Mouse (Mus musculus) neural tube, embryonic 14.5 days (tissue): ENCODE results near the gene Atl2. TPM values are rescaled to one million over a fixed set of nuclear protein-coding genes. Genes with fewer than 3 reads are reported as not detected.
A peak's percentile ranks its signal among the peaks of the same experiment; 100 is the strongest.

Source experiments
- ATAC-seq: fragments of 200-750 bp; cut with Nextera tagmentation; 2 replicates; pipeline ENCODE4 v1.8.0; 2017; ENCODE audit warnings: low read depth, mild to moderate bottlenecking, moderate TSS enrichment, moderate library complexity
- H3K27ac ChIP-seq: fragments of 300-500 bp; sonication (generic); 2 replicates; pipeline ENCODE4 v1.5.1; 2014; ENCODE audit warnings: low read depth, mild to moderate bottlenecking, control low read depth, low read length, moderate library complexity, mixed read lengths
- H3K27me3 ChIP-seq: fragments of 300-500 bp; sonication (generic); 2 replicates; pipeline ENCODE4 v1.6.1; 2014; ENCODE audit warnings: low read length; ENCODE audit not compliant: control insufficient read depth, insufficient read depth
- H3K36me3 ChIP-seq: fragments of 300-500 bp; sonication (generic); 2 replicates; pipeline ENCODE4 v1.6.1; 2014; ENCODE audit warnings: low read length, mixed read lengths; ENCODE audit not compliant: control insufficient read depth, insufficient read depth
- H3K4me1 ChIP-seq: fragments of 300-500 bp; sonication (generic); 2 replicates; pipeline ENCODE4 v1.6.1; 2014; ENCODE audit warnings: low read length; ENCODE audit not compliant: control insufficient read depth, insufficient read depth
- H3K4me2 ChIP-seq: fragments of 300-500 bp; sonication (generic); 2 replicates; pipeline ENCODE4 v1.6.1; 2014; ENCODE audit warnings: mild to moderate bottlenecking, low read depth, low read length, control low read depth
- H3K4me3 ChIP-seq: fragments of 300-500 bp; sonication (generic); 2 replicates; pipeline ENCODE4 v1.5.1; 2014; ENCODE audit warnings: low read depth, low read length, control low read depth, mixed read lengths
- H3K9ac ChIP-seq: fragments of 300-500 bp; sonication (generic); replicated peaks from 2 replicates; pipeline ENCODE4 v1.6.1; 2014; ENCODE audit warnings: low read depth, mild to moderate bottlenecking, control low read depth, low read length, mixed read lengths
- H3K9me3 ChIP-seq: fragments of 300-500 bp; sonication (generic); 2 replicates; pipeline ENCODE4 v1.6.1; 2016; ENCODE audit warnings: low read length; ENCODE audit not compliant: control insufficient read depth
- WGBS: fragments of 180-500 bp; shearing (Covaris S2); extraction: QIAGEN DNeasy Blood & Tissue Kit; methylation state at CpG from one replicate; pipeline ENCODE4 v1.1.7; 2014; 5-methylcytosine and 5-hydroxymethylcytosine counted together
- polyA plus RNA-seq: library from polyadenylated mRNA; unstranded; fragments of >200 nt; fragmentation: Nextera tagmentation; extraction: Ambion mirVana; gene quantifications from 2 replicates; pipeline ENCODE4 v1.2.1, GENCODE M21; 2014

Gene Atl2
- polyA plus RNA-seq: 45.4 and 47.6 TPM in 2 replicates

DNA sequence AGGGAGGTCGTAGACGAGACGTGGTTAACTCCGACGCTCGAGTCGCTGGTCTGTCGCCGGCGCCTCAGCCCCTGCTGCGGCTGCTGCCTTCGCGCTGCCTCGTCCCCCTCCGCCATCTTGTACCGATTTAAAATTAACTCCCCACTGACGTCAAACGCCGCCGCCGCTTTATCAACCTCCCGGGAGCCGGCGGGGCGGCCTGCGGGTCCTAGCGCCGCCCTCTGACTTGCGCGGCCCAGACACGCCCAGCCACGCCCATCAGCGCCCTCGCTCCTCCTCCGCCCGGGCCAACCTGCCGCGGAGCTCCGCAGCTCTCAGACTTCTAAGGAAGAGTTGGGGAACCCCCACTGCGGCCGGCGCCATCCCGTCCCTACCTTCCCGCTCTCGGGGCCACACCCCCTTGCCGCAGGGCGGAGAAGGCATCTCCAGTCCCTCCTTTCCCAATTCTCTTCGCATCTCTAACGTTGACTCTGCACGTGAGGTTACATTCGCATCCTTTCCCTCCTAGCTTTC, at the start of gene Atl2:
Gene Atl2, minus strand, starts transcription at position 213 of the 513 bp plus-strand sequence.
- Histone ChIP-seq H3K4me1 (peaks cover 14% of the 10 kb centered on the region), H3K9ac (peak within 1 kb of the TSS; percentile 96), H3K4me2 (peak within 1 kb of the TSS; percentile 58), H3K27me3 (peaks cover 8% of the 10 kb centered on the region; the same call in 1 of the 2 replicates), H3K4me3 (peak within 1 kb of the TSS; percentile 90), H3K27ac (peak within 1 kb of the TSS; percentile 95), H3K9me3 (no peaks in the 10 kb centered on the region), H3K36me3 (no peaks in the 10 kb centered on the region)
- WGBS: under 1% methylated on average over 48 of the region's 51 CpGs
- ATAC-seq: peak; percentile 92

DNA sequence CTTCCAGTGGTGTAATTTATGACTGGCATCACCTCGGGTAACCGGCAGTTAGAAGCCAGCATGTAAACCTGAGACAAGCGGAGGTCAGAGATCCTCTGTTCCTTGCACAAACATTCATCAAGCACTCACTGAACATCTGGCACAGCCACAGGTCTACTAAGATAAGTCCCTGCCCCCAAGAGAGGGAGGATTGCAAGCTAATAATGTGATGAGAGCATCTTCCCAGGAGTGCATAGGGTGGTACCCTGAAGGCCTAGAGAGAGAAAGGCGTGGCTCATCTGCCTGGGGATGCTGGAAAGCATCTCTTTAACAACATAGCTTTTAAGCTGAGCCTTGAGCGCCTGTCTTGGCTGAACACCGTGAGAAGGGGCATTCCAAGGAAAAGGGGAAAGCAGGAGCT, 48.9 kb upstream of the Atl2 start:
- Histone ChIP-seq H3K36me3 (no peaks in the 10 kb centered on the region), H3K9ac (no peak overlapping the region)
- 68% methylated on average over 6 of the region's 6 CpGs for WGBS

DNA sequence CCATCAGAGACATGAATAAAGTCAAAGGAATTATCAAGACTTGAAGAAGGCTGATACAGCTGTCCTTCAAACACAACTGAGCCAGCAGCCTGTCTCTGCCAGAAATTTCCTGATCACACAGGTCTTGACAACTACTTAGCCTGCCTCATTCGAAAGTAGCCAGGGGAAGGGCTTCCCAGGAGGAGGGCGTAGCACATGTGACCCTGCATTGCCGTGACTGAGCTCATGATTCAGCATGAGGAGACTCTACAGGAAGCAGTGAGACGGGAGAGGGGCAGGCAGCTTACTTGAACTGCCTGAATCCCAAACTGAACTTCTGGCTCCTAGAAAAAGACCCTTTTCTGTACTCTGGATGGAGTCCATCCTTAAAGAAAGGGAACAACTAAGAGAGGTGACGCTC, 46.5 kb upstream of the Atl2 start:
- Histone ChIP-seq H3K4me1 (no peaks in the 10 kb centered on the region), H3K36me3 (no peaks in the 10 kb centered on the region)

More for the DNA sequence above, 48.9 kb upstream of the Atl2 start:
- no peaks in the 10 kb centered on the region for H3K27me3 ChIP-seq
- H3K27ac ChIP-seq: no peak overlapping the region
- H3K4me3 ChIP-seq: no peak overlapping the region
- no peaks in the 10 kb centered on the region for H3K4me1 ChIP-seq
- ATAC-seq: no peak
- H3K4me2 ChIP-seq: no peak overlapping the region
- H3K9me3 ChIP-seq: no peaks in the 10 kb centered on the region

DNA sequence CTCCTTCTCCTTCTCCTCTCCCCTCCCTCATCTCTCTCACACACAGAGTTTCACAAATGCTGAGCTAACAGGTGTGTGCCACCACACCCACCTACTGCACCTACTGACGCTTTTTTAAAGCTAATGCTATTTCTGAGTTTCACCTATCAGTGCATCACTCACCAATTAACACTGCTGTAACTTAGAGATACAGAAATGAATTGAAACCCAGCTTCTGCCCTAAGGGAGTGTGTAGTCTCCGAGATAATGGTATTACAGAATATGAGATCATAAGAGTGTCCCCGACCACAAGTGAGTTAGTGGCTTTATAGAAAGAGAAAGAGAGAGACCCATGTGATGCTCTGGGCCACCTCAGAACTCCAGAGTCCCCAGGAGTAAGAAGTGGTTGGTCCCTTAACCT, 43.2 kb upstream of the Atl2 start:
- Histone ChIP-seq H3K9me3 (no peaks in the 10 kb centered on the region), H3K4me3 (no peak overlapping the region), H3K4me2 (no peak overlapping the region), H3K4me1 (no peaks in the 10 kb centered on the region), H3K27ac (no peak overlapping the region), H3K36me3 (no peaks in the 10 kb centered on the region), H3K9ac (no peak overlapping the region), H3K27me3 (no peaks in the 10 kb centered on the region)
- 77% methylated on average over 3 of the region's 3 CpGs for WGBS
- ATAC-seq: no peak

More for the DNA sequence above, 46.5 kb upstream of the Atl2 start:
- no peak overlapping the region for H3K4me3 ChIP-seq
- H3K4me2 ChIP-seq: no peak overlapping the region
- H3K27me3 ChIP-seq: no peaks in the 10 kb centered on the region
- H3K9me3 ChIP-seq: no peaks in the 10 kb centered on the region
- WGBS: 80% methylated on average over 5 of the region's 5 CpGs
- ATAC-seq: no peak
- no peak overlapping the region for H3K9ac ChIP-seq
- H3K27ac ChIP-seq: no peak overlapping the region

DNA sequence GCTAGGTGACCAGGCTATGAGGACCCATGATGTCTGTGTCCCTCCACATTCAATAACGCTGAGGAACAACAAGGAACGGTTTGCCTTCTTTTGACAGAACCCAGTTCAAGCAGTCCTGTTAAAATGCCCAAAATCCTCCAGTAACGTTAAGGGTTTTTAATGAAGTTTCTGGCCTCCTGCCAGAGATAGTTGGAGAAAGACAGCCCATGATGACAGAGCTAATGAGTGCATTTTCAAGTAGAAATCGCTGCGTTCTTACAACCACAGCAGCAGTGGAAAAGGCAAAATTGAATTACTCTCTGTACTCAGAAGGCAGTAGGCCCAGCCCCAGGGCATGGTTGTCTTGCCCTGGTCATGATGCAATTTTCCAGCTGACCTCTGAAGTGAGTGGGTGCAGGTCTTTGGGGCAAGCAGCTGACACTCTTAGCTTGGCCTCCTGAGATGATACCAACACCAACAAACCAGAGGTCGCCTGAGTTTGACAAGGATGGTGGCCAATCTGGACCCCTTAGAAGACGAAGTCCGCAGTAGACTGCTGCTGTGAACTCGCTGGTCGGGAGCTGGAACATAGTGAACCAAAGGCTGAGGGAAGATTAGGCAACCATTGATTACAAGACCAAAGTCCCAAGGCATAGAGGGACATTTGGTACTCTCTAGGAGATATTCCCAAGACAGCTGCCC, 42.1 kb upstream of the Atl2 start:
- Histone ChIP-seq H3K9ac (no peak overlapping the region), H3K36me3 (no peaks in the 10 kb centered on the region), H3K9me3 (no peaks in the 10 kb centered on the region), H3K4me2 (no peak overlapping the region), H3K4me3 (no peak overlapping the region), H3K27me3 (no peaks in the 10 kb centered on the region), H3K4me1 (no peaks in the 10 kb centered on the region), H3K27ac (no peak overlapping the region)
- 82% methylated on average over 10 of the region's 10 CpGs for WGBS
- no peak for ATAC-seq

DNA sequence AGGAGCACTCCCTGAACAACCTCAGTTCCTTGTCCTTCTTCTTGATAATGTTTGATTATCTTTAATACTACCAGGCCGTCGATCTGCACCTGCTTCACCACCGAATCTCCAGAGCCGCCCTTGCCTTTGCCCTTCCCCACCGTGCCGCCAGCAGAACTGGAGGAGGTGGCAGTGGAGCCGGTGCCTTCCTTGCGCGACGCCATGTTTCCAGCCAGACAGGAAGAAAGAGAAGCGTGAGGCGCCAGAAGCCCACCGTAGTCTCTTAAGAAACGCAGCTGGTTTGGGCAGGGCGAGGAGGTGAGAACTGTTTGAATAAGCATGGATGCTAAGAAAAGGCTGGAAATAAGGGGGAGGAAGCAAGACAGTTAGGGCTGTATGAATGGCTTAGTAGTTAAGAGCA, 38.4 kb upstream of the Atl2 start:
- H3K36me3 ChIP-seq: no peaks in the 10 kb centered on the region
- H3K4me1 ChIP-seq: no peaks in the 10 kb centered on the region
- WGBS: 94% methylated on average over 15 of the region's 15 CpGs
- H3K27ac ChIP-seq: no peak overlapping the region
- no peak for ATAC-seq
- no peak overlapping the region for H3K4me3 ChIP-seq
- H3K9ac ChIP-seq: no peak overlapping the region
- H3K4me2 ChIP-seq: no peak overlapping the region
- no peaks in the 10 kb centered on the region for H3K27me3 ChIP-seq
- no peaks in the 10 kb centered on the region for H3K9me3 ChIP-seq

DNA sequence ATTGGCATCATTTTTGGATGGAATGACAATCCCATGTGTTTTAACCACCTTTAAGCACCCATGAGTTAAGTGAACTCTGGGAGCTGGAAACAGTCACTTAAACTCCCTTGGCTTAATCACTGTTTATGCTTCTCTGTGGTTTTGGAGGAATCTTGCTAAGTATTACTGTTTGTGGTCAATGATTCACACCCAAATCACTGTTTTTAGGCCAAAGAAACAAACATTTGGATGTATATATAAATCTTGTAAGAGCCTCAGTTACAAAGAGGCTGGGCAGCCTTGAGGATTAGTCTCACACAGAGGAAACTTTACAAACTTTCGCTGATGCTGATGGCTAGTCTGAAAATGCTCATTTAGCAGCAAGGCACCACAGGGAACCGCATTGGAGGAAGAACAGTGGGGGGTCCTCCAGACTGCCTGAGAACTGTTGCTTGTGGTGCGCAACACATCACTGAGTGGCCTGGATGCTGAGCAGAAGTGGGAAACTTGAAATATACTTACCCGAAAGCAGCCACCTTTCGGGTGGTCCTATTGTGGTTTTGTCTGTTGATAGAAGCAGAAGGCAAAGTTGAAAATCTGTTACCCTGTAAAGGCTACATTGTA, 36.9 kb upstream of the Atl2 start:
- no peaks in the 10 kb centered on the region for H3K36me3 ChIP-seq
- H3K4me1 ChIP-seq: no peaks in the 10 kb centered on the region
- no peaks in the 10 kb centered on the region for H3K9me3 ChIP-seq
- no peak overlapping the region for H3K4me3 ChIP-seq
- no peak for ATAC-seq
- H3K4me2 ChIP-seq: no peak overlapping the region
- H3K27me3 ChIP-seq: no peaks in the 10 kb centered on the region
- 45% methylated on average over 5 of the region's 5 CpGs for WGBS
- H3K27ac ChIP-seq: no peak overlapping the region
- H3K9ac ChIP-seq: no peak overlapping the region

DNA sequence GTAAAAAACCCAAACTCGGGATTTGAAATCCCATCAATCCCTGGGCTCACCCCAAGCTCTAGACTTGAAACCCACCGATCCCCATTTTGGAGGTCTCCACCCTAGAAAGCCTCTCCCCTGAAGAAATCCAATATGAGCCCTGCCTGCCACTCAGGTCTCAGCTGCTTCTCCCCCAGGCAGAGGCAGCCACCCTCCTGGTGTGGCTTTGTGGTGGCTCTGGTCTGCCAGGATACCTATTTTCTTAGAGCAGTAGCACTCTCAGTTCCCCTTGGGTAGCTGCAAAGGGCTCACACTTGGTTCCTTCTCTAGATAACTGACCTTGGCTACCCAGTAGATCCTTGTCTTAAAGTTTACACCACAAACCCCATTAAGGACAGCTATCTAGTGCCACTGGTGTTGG, 31.2 kb upstream of the Atl2 start:
- no peak overlapping the region for H3K27ac ChIP-seq
- no peak overlapping the region for H3K4me3 ChIP-seq
- no peaks in the 10 kb centered on the region for H3K9me3 ChIP-seq
- WGBS: 87% methylated on average over 2 of the region's 2 CpGs
- H3K36me3 ChIP-seq: no peaks in the 10 kb centered on the region
- H3K27me3 ChIP-seq: no peaks in the 10 kb centered on the region
- no peak for ATAC-seq
- no peak overlapping the region for H3K4me2 ChIP-seq
- H3K9ac ChIP-seq: no peak overlapping the region
- H3K4me1 ChIP-seq: no peaks in the 10 kb centered on the region

DNA sequence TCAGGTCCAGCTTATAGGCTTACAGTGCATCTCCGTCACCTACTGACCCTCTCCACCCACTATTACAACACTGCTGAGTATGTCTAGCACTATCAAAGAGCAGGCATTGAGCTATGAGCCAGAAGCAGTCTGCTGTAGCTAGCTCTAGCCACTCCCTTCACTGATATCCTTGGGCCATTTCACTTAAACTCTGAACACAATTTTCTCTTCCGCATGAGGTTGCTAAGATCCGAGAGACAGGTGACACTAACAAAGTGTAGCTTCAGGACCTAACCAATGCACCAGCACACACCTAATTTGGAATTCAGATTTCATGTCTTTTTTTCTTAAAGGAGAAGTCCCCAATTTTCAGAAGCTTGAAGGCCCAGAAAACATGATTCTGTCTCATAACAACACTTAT, 30.6 kb upstream of the Atl2 start:
- no peak overlapping the region for H3K9ac ChIP-seq
- WGBS: 95% methylated on average over 3 of the region's 3 CpGs
- no peak overlapping the region for H3K27ac ChIP-seq
- no peak overlapping the region for H3K4me3 ChIP-seq
- no peaks in the 10 kb centered on the region for H3K9me3 ChIP-seq
- H3K4me2 ChIP-seq: no peak overlapping the region
- H3K4me1 ChIP-seq: no peaks in the 10 kb centered on the region
- H3K27me3 ChIP-seq: no peaks in the 10 kb centered on the region
- ATAC-seq: no peak
- H3K36me3 ChIP-seq: no peaks in the 10 kb centered on the region
